Mouse (Mus musculus) forebrain, postnatal 0 days (tissue): ENCODE data around the gene Galntl5. TPM values are rescaled to one million over a fixed set of nuclear protein-coding genes. Genes with fewer than 3 reads are reported as not detected.
A peak's percentile ranks its signal among the peaks of the same experiment; 100 is the strongest.
"Not testable (repeated sequence)": the region's sequence is repeated elsewhere in the genome, so short reads cannot be mapped to it uniquely, and the experiment has no call there.

Source experiments
- ATAC-seq: fragments of 200-750 bp; cut with Nextera tagmentation; 2 replicates; pipeline ENCODE4 v1.8.0; 2017; ENCODE audit warnings: mild to moderate bottlenecking, moderate library complexity
- DNase-seq: peaks from one replicate; pipeline ENCODE4 v3.0.0-alpha.2; 2015
- H3K27ac ChIP-seq: fragments of 300-500 bp; sonication (generic); 2 replicates; pipeline ENCODE4 v1.5.1; 2014; ENCODE audit warnings: low read depth, mild to moderate bottlenecking, antibody characterized with exemption, low read length, moderate library complexity, mixed read lengths
- H3K27me3 ChIP-seq: fragments of 300-500 bp; sonication (generic); 2 replicates; pipeline ENCODE4 v1.6.1; 2014; ENCODE audit warnings: mild to moderate bottlenecking, low read length, mixed read lengths; ENCODE audit not compliant: insufficient read depth
- H3K36me3 ChIP-seq: fragments of 300-500 bp; sonication (generic); 2 replicates; pipeline ENCODE4 v1.6.1; 2014; ENCODE audit warnings: mild to moderate bottlenecking, moderate library complexity; ENCODE audit not compliant: insufficient read depth
- H3K4me1 ChIP-seq: fragments of 300-500 bp; sonication (generic); 2 replicates; pipeline ENCODE4 v1.6.1; 2014; ENCODE audit warnings: antibody characterized with exemption; ENCODE audit not compliant: insufficient read depth
- H3K4me2 ChIP-seq: fragments of 300-500 bp; sonication (generic); 2 replicates; pipeline ENCODE4 v1.6.1; 2014; ENCODE audit warnings: low read depth, mild to moderate bottlenecking, moderate library complexity
- H3K4me3 ChIP-seq: fragments of 300-500 bp; sonication (generic); 2 replicates; pipeline ENCODE4 v1.5.1; 2014; ENCODE audit warnings: low read depth, low read length, mixed read lengths
- H3K9ac ChIP-seq: fragments of 300-500 bp; sonication (generic); 2 replicates; pipeline ENCODE4 v1.6.1; 2014; ENCODE audit warnings: mild to moderate bottlenecking
- H3K9me3 ChIP-seq: fragments of 300-500 bp; sonication (generic); 2 replicates; pipeline ENCODE4 v1.6.1; 2016; ENCODE audit warnings: low read length
- CTCF ChIP-seq: sonication (generic); IDR thresholded peaks from 2 replicates; pipeline ENCODE4 v1.5.1; 2016; ENCODE audit warnings: antibody characterized with exemption, control low read depth, low read depth
- WGBS: fragments of 180-500 bp; shearing (Covaris S2); extraction: QIAGEN DNeasy Blood & Tissue Kit; methylation state at CpG from one replicate; pipeline ENCODE4 v1.1.7; 2014; 5-methylcytosine and 5-hydroxymethylcytosine counted together
- polyA plus RNA-seq: library from polyadenylated mRNA; unstranded; fragments of >200 nt; fragmentation: Nextera tagmentation; extraction: Ambion mirVana; gene quantifications from 2 replicates; pipeline ENCODE4 v1.2.1, GENCODE M21; 2015
- total RNA-seq: library from RNA; depleted of rRNA; stranded (reverse); fragments of >200 nt; gene quantifications from 2 replicates; pipeline ENCODE4 v1.2.3, GENCODE M21; 2014

Galntl5 gene
- total and polyA plus RNA-seq, 2 experiments from 2014 or later = not detected

DNA sequence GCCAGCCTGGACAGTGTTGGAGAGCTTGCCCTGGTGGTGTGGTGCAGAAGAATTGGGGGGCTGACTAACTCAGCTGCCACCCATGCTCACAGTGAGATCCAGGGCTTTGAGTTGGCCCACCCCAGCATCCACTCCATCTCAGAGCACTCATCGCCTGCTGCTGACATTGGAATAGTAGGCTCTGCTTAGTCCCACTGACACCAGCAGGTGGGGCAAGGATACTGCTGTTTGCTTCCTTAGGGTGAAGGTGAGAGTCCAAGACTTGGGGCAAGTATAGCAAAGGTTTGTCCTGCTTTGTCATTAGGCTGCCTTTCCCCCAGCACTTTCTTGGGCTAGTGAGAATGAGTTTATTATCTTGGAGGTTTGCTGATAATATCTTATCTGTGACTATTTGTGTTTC, 7.5 kb downstream of the Galntl5 start:
- ATAC-seq (no peak), DNase-seq (no peak)
- Histone ChIP-seq H3K27ac (no peak overlapping the region), H3K4me3 (no peak overlapping the region), H3K9ac (no peak overlapping the region), H3K36me3 (no peaks in the 10 kb centered on the region), H3K9me3 (no peaks in the 10 kb centered on the region), H3K4me2 (no peak overlapping the region), H3K4me1 (no peaks in the 10 kb centered on the region), H3K27me3 (no peaks in the 10 kb centered on the region)
- TF ChIP-seq CTCF = peak; percentile 44; the same call in 1 of the 2 replicates
- WGBS = 39% methylated on average over 1 of the region's 1 CpGs

DNA sequence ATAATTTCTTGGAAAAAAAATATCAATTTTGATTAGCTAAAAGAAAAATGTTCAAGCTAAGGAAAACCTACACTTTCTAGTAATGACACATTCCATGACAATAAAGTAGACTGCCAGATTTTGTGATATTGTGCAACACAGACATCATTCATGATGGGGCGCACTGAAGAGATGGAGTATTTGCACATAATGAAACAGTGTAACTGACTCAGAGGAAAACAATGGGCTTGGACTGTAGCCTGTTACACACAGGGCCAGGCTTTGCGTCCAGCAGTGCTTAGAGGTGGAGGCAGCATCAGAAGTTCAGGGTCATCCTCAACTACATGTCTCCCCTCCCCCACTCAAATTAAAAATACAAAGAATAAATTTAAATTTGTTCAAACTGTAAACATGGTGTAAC, 9.3 kb downstream of the Galntl5 start:
- no peak overlapping the region for H3K4me3 ChIP-seq
- no peak overlapping the region for H3K27ac ChIP-seq
- ATAC-seq (no peak), DNase-seq (no peak)
- no peaks in the 10 kb centered on the region for H3K27me3 ChIP-seq
- TF ChIP-seq CTCF = no peak
- no peaks in the 10 kb centered on the region for H3K4me1 ChIP-seq
- no peak overlapping the region for H3K4me2 ChIP-seq
- H3K9me3 ChIP-seq = no peaks in the 10 kb centered on the region
- H3K9ac ChIP-seq = no peak overlapping the region
- H3K36me3 ChIP-seq = no peaks in the 10 kb centered on the region
- 80% methylated on average over 2 of the region's 2 CpGs for WGBS

DNA sequence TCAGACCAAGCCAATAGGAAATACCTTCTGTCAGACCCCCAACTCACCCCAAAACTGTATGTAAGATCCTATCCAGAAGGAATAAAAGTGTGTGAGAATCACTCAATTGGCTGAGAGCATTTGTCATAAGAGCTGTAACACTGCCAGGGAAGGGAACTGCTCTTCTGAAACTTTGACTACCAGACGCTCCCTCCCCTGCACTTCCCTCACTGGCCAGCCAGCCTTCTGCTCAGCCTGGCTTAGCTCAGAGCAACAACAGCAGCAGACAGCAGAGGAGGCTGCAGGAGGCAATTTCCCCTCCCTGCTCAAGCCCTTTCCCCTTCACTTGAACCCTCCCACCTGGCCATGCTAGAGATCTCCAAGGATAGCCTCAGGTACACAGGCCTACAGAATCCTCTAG, 30.6 kb downstream of the Galntl5 start:
- H3K9ac ChIP-seq = no peak overlapping the region
- H3K27ac ChIP-seq = no peak overlapping the region
- H3K27me3 ChIP-seq = no peaks in the 10 kb centered on the region
- DNase-seq = no peak
- no peak for TF ChIP-seq CTCF
- H3K4me2 ChIP-seq = no peak overlapping the region
- WGBS = 65% methylated on average over 1 of the region's 1 CpGs
- no peak for ATAC-seq
- H3K9me3 ChIP-seq = no peaks in the 10 kb centered on the region
- H3K36me3 ChIP-seq = no peaks in the 10 kb centered on the region
- H3K4me1 ChIP-seq = no peaks in the 10 kb centered on the region
- no peak overlapping the region for H3K4me3 ChIP-seq

DNA sequence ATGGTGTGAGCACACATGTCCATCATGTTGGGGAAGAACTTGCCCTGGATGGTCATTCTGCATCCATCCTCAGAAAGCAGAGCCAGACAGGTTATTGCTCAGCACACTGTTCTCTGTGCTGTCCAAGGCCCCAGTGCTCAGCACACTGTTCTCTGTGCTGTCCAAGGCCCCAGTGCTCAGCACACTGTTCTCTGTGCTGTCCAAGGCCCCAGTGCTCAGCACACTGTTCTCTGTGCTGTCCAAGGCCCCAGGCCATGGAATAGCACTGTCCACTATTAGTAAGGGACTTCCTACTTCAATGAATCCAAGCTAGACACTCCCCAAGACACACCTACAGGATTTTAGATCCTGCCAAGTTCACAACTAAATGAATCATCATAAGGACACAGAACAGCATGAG, 32.0 kb downstream of the Galntl5 start:
- H3K27me3 ChIP-seq, DNase-seq, H3K36me3 ChIP-seq, H3K27ac ChIP-seq, H3K4me3 ChIP-seq, ATAC-seq, H3K9me3 ChIP-seq, H3K9ac ChIP-seq, H3K4me1 ChIP-seq, H3K4me2 ChIP-seq: not testable (repeated sequence)

DNA sequence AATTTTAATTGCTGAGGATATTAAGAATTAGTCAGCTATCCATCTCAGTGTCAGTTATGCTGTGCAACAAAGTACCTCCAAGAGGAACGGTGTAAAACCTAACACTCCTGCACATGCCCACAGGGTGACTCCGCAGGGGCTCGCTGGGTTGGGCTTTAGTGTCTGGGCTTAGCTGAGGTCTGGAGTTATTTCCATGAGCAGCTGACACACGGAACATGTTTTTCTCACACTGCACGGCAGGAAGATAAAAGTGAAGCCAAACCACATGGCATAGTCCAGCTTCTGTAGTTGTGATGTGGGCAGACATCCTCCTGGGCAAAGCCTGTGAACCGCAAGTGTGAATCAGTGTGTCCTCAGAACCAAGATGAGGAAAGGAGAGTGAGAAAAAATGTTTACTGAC, 33.7 kb downstream of the Galntl5 start:
- WGBS = 83% methylated on average over 6 of the region's 6 CpGs
- Histone ChIP-seq H3K4me3 (no peak overlapping the region), H3K27me3 (no peaks in the 10 kb centered on the region), H3K36me3 (no peaks in the 10 kb centered on the region), H3K9me3 (no peaks in the 10 kb centered on the region), H3K4me1 (no peaks in the 10 kb centered on the region), H3K9ac (no peak overlapping the region), H3K4me2 (no peak overlapping the region), H3K27ac (no peak overlapping the region)
- DNase-seq (no peak), ATAC-seq (no peak)
- no peak for TF ChIP-seq CTCF

DNA sequence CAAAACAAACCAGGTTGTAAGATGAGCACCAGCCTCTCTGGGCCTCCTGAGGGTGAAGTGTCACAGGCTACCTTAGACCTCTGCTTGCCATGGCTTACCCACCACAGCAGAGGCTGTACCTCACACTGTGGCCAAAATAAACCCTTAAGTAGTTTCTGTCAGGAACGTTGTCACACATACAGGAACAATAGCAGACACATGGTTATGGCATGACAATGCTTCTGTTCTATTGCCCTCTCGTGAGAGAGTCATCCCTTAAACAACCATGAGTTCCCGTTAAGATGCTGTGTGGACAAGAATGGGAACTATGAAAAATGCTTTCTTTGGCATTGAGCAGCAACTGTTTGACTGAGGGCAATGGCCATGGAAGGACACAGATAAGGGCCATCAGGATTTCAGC, 40.3 kb downstream of the Galntl5 start, which contains the start of gene Galnt11:
Gene Galnt11 (plus strand): TSS at position 301 of the 400 bp plus-strand sequence.
- TF ChIP-seq CTCF = no peak
- Histone ChIP-seq H3K27ac (peak within 1 kb of the TSS; percentile 89), H3K4me3 (peak within 1 kb of the TSS; percentile 56), H3K4me1 (peaks cover 5% of the 10 kb centered on the region), H3K36me3 (no peaks in the 10 kb centered on the region), H3K4me2 (peak within 1 kb of the TSS; percentile 62), H3K27me3 (no peaks in the 10 kb centered on the region), H3K9ac (peak within 1 kb of the TSS; percentile 68), H3K9me3 (no peaks in the 10 kb centered on the region)
- ATAC-seq = no peak
- DNase-seq = no peak
- whole genome bisulfite sequencing = 89% methylated on average over 3 of the region's 3 CpGs

DNA sequence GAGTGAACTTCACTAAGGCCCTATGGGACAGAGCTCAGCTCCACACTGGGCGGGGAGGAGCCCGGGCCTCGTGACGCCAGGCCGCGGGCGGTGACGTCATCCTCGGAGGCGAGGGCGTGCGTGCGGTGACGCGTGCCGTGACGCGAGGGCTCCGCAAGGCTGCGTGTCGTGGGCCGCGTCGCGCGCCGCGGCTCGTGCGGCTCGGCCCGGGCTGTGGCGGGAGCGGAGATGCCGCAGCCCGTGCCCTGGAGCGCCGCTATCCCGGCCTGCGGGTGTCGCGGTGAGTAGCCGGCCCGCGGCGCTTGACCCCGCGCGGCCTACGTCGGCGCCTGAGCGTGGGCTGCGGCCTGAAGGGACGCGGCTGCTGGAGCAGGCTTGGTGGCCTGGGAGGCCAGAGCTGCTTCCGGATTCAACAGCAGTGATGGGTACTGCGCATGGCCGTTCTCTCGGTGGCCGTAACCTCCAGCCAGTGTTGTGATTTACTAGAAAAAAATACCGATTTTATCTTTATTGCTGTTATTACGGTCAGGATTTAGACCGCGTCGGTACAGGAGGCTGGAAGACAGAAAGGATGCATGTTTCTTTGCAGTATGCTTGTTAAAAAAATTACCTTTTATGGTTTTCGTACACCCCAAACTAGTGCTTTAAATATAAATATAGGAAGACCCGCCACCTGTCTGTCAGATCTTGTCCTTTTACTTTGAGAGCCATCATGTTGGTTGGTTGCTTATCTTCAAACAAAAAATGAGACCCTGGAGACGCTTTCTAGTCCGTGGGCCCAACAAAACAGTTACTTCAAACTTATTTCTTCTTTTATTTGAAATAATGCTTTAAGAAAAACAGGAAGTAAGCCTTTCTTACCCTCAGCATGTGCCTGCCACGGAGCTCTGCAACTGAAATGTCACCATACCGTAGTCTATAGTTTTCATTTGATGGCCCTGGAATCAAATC, 41.8 kb downstream of the Galntl5 start, which contains the start of gene E130116L18Rik:
Gene E130116L18Rik (minus strand): TSS at position 402 of the 951 bp plus-strand sequence.
- TF ChIP-seq CTCF = no peak
- ATAC-seq (peak; percentile 99), DNase-seq (peak; percentile 94)
- Histone ChIP-seq H3K36me3 (no peaks in the 10 kb centered on the region), H3K4me2 (peak within 1 kb of the TSS; percentile 62), H3K27me3 (no peaks in the 10 kb centered on the region), H3K9ac (peak within 1 kb of the TSS; percentile 68), H3K9me3 (no peaks in the 10 kb centered on the region), H3K27ac (peak within 1 kb of the TSS; percentile 89), H3K4me3 (peak within 1 kb of the TSS; percentile 56), H3K4me1 (peaks cover 5% of the 10 kb centered on the region)
- 3% methylated on average over 72 of the region's 72 CpGs for WGBS

DNA sequence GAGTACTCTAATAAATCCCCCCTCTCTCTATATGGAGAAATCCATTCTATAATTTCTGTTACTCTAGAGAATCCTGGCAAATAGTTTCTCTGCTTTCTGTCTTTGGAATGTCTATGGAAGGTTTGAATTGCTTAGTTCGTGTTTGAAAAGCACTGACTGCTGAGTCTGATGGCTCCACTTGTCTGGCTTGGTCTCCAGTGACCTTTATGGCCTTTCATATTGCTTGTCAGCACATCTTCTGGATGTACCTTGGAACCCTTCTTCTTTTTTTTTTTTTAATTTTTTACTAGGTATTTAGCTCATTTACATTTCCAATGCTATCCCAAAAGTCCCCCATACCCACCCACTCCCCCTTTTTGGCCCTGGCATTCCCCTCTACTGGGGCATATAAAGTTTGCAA, 43.1 kb downstream of the Galntl5 start:
- 100% methylated on average over 1 of the region's 1 CpGs for WGBS
- not testable (repeated sequence) for H3K4me2 ChIP-seq

More for the DNA sequence above, 43.1 kb downstream of the Galntl5 start:
- not testable (repeated sequence) for ATAC-seq, H3K27ac ChIP-seq, H3K4me3 ChIP-seq, H3K9ac ChIP-seq, H3K9me3 ChIP-seq, H3K36me3 ChIP-seq, DNase-seq, H3K4me1 ChIP-seq, H3K27me3 ChIP-seq
